Mouse (Mus musculus): Measurements from ENCODE around the gene Pqlc2. TPM values are rescaled to one million over a fixed set of nuclear protein-coding genes. Genes with fewer than 3 reads are reported as not detected.

The Pqlc2 gene
- polyA plus RNA-seq, 1 experiment from 2014 or later = 11.5 TPM

GRCm38 (mm10) chr4:139248736-139249135 is 61.8 kb downstream of the Pqlc2 start:
- H3K9ac ChIP-seq (replicated peaks; ENCODE audit: low read length) = no peak overlapping the region
- DNase-seq (no peak), ATAC-seq (ENCODE audit: low FRiP score, low TSS enrichment) (no peak)
- no peaks in the 10 kb centered on the region for H3K9me3 ChIP-seq (ENCODE audit: control insufficient read depth, low read length)
- H3K4me2 ChIP-seq (ENCODE audit: low read length) = no peak overlapping the region
- H3K4me1 ChIP-seq (ENCODE audit: control insufficient read depth, insufficient read depth, low read length) = peaks cover 25% of the 10 kb centered on the region
- H3K4me3 ChIP-seq (replicated peaks; ENCODE audit: low read depth, low read length) = no peak overlapping the region
- WGBS = 73% methylated on average over 5 of the region's 5 CpGs
- H3K27me3 ChIP-seq (ENCODE audit: control insufficient read depth, insufficient read depth, low read length) = no peaks in the 10 kb centered on the region
- 0 out of 2 replicates have a peak, but pooled peaks cover 3% of the 10 kb centered on the region for H3K36me3 ChIP-seq (ENCODE audit: control insufficient read depth, insufficient read depth, low read length)
- no peak overlapping the region for H3K27ac ChIP-seq (replicated peaks; ENCODE audit: low read depth, low read length)

- WGBS = 80% methylated on average over 7 of the region's 7 CpGs
- H3K4me3 ChIP-seq (replicated peaks; ENCODE audit: low read depth, low read length) = no peak overlapping the region
- DNase-seq = no peak
- no peak for ATAC-seq (ENCODE audit: low FRiP score, low TSS enrichment)
- peaks cover 25% of the 10 kb centered on the region for H3K4me1 ChIP-seq (ENCODE audit: control insufficient read depth, insufficient read depth, low read length)
- 0 out of 2 replicates have a peak, but pooled peaks cover 3% of the 10 kb centered on the region for H3K36me3 ChIP-seq (ENCODE audit: control insufficient read depth, insufficient read depth, low read length)
- no peak overlapping the region for H3K4me2 ChIP-seq (ENCODE audit: low read length)
- no peak overlapping the region for H3K9ac ChIP-seq (replicated peaks; ENCODE audit: low read length)
- no peaks in the 10 kb centered on the region for H3K27me3 ChIP-seq (ENCODE audit: control insufficient read depth, insufficient read depth, low read length)
- H3K27ac ChIP-seq (replicated peaks; ENCODE audit: low read depth, low read length) = no peak overlapping the region
- H3K9me3 ChIP-seq (ENCODE audit: control insufficient read depth, low read length) = no peaks in the 10 kb centered on the region
Observed at GRCm38 (mm10) chr4:139247966-139248365, 62.5 kb downstream of the Pqlc2 start.

DNA sequence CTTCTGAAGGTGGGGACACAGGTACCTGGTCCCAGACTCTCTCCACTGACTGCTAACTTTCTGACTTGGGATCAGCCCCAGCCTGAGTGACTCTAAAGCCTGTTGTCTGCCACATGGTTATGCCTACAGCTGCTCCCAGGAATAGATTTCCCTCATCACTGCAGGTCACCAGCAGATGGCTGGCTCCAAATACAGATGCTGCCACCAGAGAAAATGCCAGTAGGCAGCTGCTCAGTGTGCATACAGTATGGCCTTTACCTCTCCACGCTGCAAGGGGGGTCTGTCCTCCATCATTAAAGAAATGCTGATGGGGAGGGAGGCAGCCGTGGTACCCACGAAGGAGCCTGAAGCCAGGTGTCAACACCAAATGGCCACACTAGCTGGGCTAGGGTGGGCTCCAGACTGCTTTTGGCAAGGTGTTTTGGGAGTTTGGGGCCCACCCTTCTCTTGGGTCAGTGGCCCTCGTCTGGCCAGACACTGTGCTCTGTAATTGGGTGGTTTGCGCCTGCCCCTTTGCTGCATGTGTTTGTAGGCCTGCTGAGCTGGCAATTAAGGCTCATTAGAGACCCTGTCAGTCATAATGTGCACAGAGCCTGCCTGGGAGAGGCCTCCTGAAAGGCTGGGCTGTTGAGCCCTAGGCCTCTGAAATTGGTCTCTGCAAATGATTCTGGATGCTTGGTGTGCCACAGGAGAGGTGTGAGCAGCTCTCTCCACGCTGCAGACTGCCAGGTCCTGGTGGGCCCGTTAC is 64.2 kb downstream of the Pqlc2 start:
- WGBS = 55% methylated on average over 7 of the region's 7 CpGs
- peak; percentile 70 for DNase-seq

DNA sequence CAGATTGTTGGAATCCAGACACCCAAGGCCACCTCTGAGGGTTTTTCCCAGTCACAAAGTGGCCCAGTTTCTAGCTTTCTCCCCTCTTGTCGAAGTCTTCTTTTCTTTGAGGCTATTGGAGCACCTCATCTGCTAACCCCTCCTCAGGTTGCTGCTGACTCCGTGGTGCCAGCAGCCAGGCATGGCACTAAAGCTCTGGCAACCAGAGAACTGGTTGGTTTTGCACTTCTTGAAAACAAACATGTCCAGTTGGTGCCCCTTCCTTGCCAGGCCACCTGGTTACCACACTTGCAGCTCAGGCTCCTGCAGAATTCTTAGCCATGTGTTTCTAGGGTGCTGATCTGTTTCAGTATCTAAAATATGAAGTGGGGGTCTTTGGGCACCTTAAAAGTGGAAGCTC is 65.0 kb downstream of the Pqlc2 start:
- Histone ChIP-seq H3K9me3 (ENCODE audit: control insufficient read depth, low read length) (no peaks in the 10 kb centered on the region), H3K27me3 (ENCODE audit: control insufficient read depth, insufficient read depth, low read length) (no peaks in the 10 kb centered on the region), H3K4me3 (replicated peaks; ENCODE audit: low read depth, low read length) (no peak overlapping the region), H3K27ac (replicated peaks; ENCODE audit: low read depth, low read length) (0 out of 2 replicates have a peak overlapping the region, but pooled peaks have one; percentile 71), H3K36me3 (ENCODE audit: control insufficient read depth, insufficient read depth, low read length) (peaks cover 20% of the 10 kb centered on the region), H3K4me2 (ENCODE audit: low read length) (no peak overlapping the region), H3K4me1 (ENCODE audit: control insufficient read depth, insufficient read depth, low read length) (peaks cover 25% of the 10 kb centered on the region), H3K9ac (replicated peaks; ENCODE audit: low read length) (no peak overlapping the region)
- 94% methylated on average over 2 of the region's 2 CpGs for WGBS
- ATAC-seq (ENCODE audit: low FRiP score, low TSS enrichment) (no peak), DNase-seq (no peak)

More for the DNA sequence above, 64.2 kb downstream of the Pqlc2 start:
- Histone ChIP-seq H3K4me3 (replicated peaks; ENCODE audit: low read depth, low read length) (no peak overlapping the region), H3K9me3 (ENCODE audit: control insufficient read depth, low read length) (no peaks in the 10 kb centered on the region), H3K9ac (replicated peaks; ENCODE audit: low read length) (no peak overlapping the region), H3K27me3 (ENCODE audit: control insufficient read depth, insufficient read depth, low read length) (no peaks in the 10 kb centered on the region), H3K36me3 (ENCODE audit: control insufficient read depth, insufficient read depth, low read length) (peaks cover 14% of the 10 kb centered on the region; the same call in 1 of the 2 replicates), H3K4me2 (ENCODE audit: low read length) (no peak overlapping the region), H3K27ac (replicated peaks; ENCODE audit: low read depth, low read length) (peak overlapping the region; percentile 71), H3K4me1 (ENCODE audit: control insufficient read depth, insufficient read depth, low read length) (peaks cover 25% of the 10 kb centered on the region)
- ATAC-seq (ENCODE audit: low FRiP score, low TSS enrichment) = peak; percentile 68; the same call in 1 of the 2 replicates

GRCm38 (mm10) chr4:139244766-139245165 is 65.7 kb downstream of the Pqlc2 start:
- Histone ChIP-seq H3K4me3 (replicated peaks; ENCODE audit: low read depth, low read length) (no peak overlapping the region), H3K36me3 (ENCODE audit: control insufficient read depth, insufficient read depth, low read length) (peaks cover 28% of the 10 kb centered on the region), H3K27ac (replicated peaks; ENCODE audit: low read depth, low read length) (no peak overlapping the region), H3K4me1 (ENCODE audit: control insufficient read depth, insufficient read depth, low read length) (peaks cover 25% of the 10 kb centered on the region), H3K4me2 (ENCODE audit: low read length) (no peak overlapping the region), H3K9me3 (ENCODE audit: control insufficient read depth, low read length) (no peaks in the 10 kb centered on the region), H3K27me3 (ENCODE audit: control insufficient read depth, insufficient read depth, low read length) (no peaks in the 10 kb centered on the region), H3K9ac (replicated peaks; ENCODE audit: low read length) (no peak overlapping the region)
- DNase-seq = no peak
- ATAC-seq (ENCODE audit: low FRiP score, low TSS enrichment) = no peak
- WGBS = 84% methylated on average over 6 of the region's 6 CpGs

DNA sequence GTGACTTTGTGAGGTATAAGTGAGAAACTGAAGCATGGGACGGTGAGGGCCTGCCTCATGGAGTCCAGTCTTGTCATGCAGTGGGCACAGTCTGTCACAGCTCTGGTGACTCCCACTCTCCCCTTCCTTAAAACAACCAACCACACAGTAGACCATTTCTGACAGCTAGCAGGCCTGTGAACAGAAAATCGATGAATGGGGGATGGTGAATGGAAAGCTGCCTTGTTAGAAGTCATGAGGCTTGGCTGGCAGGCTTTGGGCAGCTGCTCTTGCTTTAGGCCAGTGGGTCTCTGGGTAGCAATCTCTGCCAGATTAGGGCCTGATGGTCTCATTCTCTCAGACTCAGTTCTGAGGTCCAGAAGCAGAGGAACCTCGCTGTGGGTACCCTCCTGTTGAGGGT is 66.3 kb downstream of the Pqlc2 start:
- H3K9me3 ChIP-seq (ENCODE audit: control insufficient read depth, low read length) = no peaks in the 10 kb centered on the region
- no peak overlapping the region for H3K9ac ChIP-seq (replicated peaks; ENCODE audit: low read length)
- ATAC-seq (ENCODE audit: low FRiP score, low TSS enrichment) (no peak), DNase-seq (no peak)
- peaks cover 34% of the 10 kb centered on the region for H3K36me3 ChIP-seq (ENCODE audit: control insufficient read depth, insufficient read depth, low read length)
- H3K27ac ChIP-seq (replicated peaks; ENCODE audit: low read depth, low read length) = no peak overlapping the region; the same call in 1 of the 2 replicates
- H3K4me3 ChIP-seq (replicated peaks; ENCODE audit: low read depth, low read length) = no peak overlapping the region
- H3K27me3 ChIP-seq (ENCODE audit: control insufficient read depth, insufficient read depth, low read length) = no peaks in the 10 kb centered on the region
- peaks cover 25% of the 10 kb centered on the region for H3K4me1 ChIP-seq (ENCODE audit: control insufficient read depth, insufficient read depth, low read length)
- H3K4me2 ChIP-seq (ENCODE audit: low read length) = no peak overlapping the region
- WGBS = 79% methylated on average over 3 of the region's 3 CpGs

Small RNA genes lying within 50 kb of the gene (microRNA-seq; reads per million reads assigned to microRNA genes)
- gene Gm24245 = 1.0 reads per million
- gene Gm25732 = not detected

Other genes with a start within 250 kb of the Pqlc2 start
- 0.32 and 0.57 TPM in 2 replicates for gene Htr6, start 235.1 kb downstream of the Pqlc2 start, polyA plus RNA-seq (2014; fragmentation: Nextera tagmentation; extraction: Ambion mirVana)
- gene Nbl1, start 217.7 kb downstream of the Pqlc2 start, polyA plus RNA-seq (2014; fragmentation: Nextera tagmentation; extraction: Ambion mirVana) = 12.8 and 27.5 TPM in 2 replicates
- 346 and 393 TPM in 2 replicates for gene Minos1, start 179.6 kb downstream of the Pqlc2 start, polyA plus RNA-seq (2014; fragmentation: Nextera tagmentation; extraction: Ambion mirVana)
- 250 and 281 TPM in 2 replicates for gene Capzb, start 117.8 kb downstream of the Pqlc2 start, polyA plus RNA-seq (2014; fragmentation: Nextera tagmentation; extraction: Ambion mirVana)
- 55.7 and 64.2 TPM in 2 replicates for gene Akr7a5, start within 50 bp of the Pqlc2 start, polyA plus RNA-seq (2014; fragmentation: Nextera tagmentation; extraction: Ambion mirVana)
- 76.5 and 81.1 TPM in 2 replicates for gene Mrto4, start 41.9 kb upstream of the Pqlc2 start, polyA plus RNA-seq (2014; fragmentation: Nextera tagmentation; extraction: Ambion mirVana)
- 33.5 and 35.2 TPM in 2 replicates for gene Emc1, start 41.9 kb upstream of the Pqlc2 start, polyA plus RNA-seq (2014; fragmentation: Nextera tagmentation; extraction: Ambion mirVana)
- 83.3 and 97.3 TPM in 2 replicates for gene Ubr4, start 41.9 kb upstream of the Pqlc2 start, polyA plus RNA-seq (2014; fragmentation: Nextera tagmentation; extraction: Ambion mirVana)
- 5.2 and 6.2 TPM in 2 replicates for gene Iffo2, start 219.8 kb upstream of the Pqlc2 start, polyA plus RNA-seq (2014; fragmentation: Nextera tagmentation; extraction: Ambion mirVana)

Data from midbrain, embryonic 14.5 days (tissue).